Mouse (Mus musculus) left cerebral cortex, postnatal 4 days (tissue): Measurements from ENCODE around the gene Ncam2. TPM values are rescaled to one million over a fixed set of nuclear protein-coding genes. Genes with fewer than 3 reads are reported as not detected.

Experiments used
- DNase-seq: peaks from one replicate; pipeline ENCODE4 v3.0.0-alpha.2; 2022
- intact Hi-C: fragments of 180-260 bp; cut with DNase I; formaldehyde crosslinking; loops from one replicate; pipeline ENCODE4 v1.15.1; 2025
- total RNA-seq, 2 experiments: library from RNA; stranded (reverse); gene quantifications; 2 replicates each; pipeline ENCODE4 v1.2.3; 2021

The Ncam2 gene
- total RNA-seq, 2 experiments from 2014 or later, result 62.4 to 69.9 TPM

DNA sequence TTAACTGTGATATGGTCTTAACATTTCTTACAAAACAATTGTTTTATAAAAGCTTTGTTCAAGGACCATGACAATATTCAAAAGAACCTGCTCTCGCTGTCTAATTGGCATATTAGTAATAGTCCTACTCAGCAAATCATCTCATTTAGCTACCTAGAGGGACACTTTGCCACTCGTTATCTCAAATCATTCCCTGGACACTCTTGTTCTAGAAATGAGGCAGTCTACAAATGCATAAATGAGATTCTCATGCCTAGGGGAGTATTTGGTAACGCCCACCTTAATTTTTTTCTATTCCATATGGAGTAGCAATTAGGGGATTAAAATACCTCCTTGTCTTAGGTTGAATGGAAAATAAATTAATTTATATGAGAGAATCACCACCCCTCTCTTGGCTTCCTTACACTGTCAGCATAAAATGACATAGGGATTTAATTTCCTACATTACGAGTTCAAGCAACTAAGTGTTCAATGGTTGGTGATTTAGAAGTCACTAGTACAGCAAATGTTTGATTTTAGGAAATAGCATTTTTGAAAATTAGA lies 387.1 kb downstream of the Ncam2 start:
- intact Hi-C loops, result no loop called here
- DNase-seq, result no peak

DNA sequence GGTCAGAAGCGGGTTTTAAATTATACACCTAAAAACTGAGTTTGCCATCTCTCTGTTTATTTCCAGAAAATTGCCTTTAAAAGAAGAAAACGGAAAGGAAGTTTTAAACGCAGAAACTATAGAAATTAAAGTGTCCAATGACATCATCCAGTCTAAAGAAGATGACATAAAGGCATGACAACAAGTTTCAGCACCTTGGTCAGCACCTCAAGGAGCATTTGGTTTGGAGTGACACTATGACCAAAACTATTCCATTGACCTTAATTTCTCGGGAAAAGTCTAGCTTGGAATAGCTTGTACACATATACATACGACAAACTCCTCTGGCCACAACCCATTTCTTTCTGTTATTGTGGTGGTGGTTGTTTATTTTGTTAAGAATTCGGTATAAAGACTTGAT lies 422.8 kb downstream of the Ncam2 start:
- no peak for DNase-seq
- intact Hi-C loops, result no loop called here

DNA sequence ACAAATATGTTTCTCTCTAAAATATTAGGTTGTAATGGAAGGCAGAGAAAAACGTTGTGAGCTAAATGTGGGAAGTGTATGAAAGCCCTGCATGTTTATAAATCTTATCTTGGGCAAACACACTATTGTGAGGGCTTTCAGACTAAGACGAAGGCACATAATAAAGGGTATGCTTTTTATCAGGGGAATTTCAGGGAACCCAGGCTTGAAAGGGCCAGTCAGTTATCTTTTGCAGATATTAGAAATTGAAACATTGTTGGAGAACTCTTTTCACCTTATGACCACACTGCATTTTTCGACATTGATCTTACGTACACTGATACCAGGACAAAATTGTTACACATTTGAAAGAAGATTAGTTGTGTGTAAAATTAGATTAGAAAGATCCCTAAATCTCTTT lies 423.3 kb downstream of the Ncam2 start:
- DNase-seq, result no peak
- intact Hi-C loops, result no loop called here

DNA sequence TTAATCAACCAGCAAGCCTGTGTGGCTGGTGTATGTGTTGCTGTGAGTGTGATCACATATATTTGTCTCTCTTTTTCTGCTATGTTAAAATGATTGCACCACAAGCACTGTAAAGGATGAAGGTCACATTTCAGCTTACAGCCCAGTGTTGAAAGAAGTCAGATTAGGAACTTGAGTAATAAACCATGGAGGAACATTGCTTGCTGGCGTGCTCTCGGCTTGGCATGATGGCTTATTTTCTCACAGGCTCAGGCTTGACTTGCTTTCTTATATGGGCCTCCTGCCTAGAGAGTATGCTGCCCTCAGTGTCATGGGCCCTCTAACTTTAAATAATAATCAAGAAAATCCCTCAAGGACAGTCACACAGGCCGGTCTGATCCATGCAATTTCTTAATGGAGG lies 449.8 kb downstream of the Ncam2 start:
- intact Hi-C loops, result no loop called here
- DNase-seq, result no peak

DNA sequence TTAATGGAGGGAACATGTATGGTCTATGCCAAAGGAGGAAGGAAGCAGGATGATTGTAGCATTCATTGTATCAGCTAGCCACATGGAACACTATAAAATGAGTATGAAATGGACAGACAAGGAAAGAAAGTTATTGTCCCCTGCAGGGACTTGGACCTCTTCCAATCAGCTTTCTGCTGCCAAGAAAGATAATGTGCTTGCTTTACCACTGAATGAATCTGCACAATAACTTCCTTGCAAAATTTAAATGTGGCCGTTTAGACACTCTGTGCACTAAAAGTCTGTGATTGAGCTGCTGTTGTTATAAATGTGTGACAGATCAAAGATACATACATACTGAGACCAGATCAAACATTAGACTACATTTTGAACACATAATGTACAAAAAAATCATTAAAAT lies 451.1 kb downstream of the Ncam2 start:
- intact Hi-C loops, result no loop called here
- peak; percentile 45 for DNase-seq

DNA sequence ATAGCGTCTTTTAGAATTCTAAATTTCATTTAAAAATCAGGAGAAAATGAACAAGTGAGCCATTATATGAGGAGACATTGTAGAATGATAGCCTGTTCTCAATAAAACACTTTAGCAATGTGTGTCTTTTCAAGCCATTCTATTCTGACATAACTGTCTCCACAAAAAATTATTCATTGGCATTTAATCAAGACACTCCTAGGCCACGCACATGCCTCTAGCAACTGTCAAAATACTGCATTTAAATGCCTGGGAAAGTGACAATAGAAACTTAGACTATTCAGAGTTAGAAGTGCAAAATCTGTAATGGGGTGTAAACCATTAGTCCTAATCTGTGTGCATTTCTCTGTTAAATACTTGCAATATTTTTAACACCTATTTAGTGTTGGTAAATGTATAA lies 456.1 kb downstream of the Ncam2 start:
- intact Hi-C loops, result no loop called here

DNA sequence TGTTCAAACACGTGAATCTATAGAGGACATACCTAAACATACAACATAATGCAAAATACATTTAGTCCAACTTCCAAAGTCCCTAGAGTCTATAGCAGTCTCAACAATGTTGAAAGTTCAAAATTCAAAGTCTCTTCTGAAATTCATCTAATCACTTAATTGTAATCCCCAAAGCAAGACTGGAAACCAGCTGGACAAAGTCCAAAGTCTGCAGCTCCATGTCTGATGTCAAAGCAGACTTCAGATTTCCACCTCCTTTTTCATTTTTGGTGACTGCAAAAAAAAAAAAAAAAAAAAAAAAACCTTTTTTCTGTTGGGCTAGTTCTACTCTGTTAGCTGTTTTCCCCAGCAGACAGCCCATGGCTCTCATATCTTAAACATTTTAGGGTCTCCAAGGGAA lies 473.4 kb downstream of the Ncam2 start:
- intact Hi-C loops, result no loop called here

More for the DNA sequence above, 456.1 kb downstream of the Ncam2 start:
- no peak for DNase-seq

DNA sequence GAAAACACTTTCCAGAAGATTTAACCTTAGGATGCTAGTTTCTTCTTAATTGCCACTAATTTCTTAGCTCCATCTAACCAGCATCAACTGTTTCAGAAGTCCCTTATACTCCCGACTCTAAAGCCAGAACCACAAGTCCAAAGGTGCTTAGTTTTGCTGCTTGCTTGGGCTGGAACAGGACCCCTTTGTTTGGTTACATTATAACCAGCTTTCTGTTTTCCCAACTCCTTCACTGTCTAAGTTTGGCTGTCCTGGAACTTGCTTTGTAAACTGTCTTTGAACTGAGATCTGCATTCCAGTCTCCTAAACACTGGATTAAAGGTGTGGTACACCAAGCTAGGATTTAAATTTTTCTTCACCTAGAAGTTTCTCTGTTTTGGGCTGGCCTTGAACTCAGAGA lies 475.0 kb downstream of the Ncam2 start:
- intact Hi-C loops, result no loop called here

More for the DNA sequence above, 473.4 kb downstream of the Ncam2 start:
- no peak for DNase-seq

More for the DNA sequence above, 475.0 kb downstream of the Ncam2 start:
- DNase-seq, result no peak
